Mouse (Mus musculus): Measurements from ENCODE around the gene Polr3b.

The Polr3b gene

DNA sequence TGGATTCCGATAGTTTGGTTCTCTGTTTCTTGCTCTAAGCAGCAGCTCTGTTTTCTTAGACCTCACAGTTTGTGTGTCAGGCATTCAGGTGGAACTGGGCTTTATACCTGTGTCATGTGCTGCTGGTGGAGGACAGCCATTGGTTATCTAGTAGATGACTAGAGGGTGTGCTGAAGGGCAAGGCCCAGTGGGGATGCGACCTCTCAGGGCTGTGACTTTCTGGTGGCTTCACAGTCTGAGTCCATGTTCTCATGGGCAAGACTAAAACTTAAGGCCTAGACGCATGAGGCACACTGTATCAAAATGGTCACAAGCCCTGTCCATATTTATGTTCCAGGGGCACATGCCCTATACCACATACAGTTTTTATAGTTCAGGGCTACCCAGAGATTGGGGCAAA, 37.2 kb downstream of the Polr3b start:
- in situ Hi-C loops (cut with MboI, MseI): no loop called here

DNA sequence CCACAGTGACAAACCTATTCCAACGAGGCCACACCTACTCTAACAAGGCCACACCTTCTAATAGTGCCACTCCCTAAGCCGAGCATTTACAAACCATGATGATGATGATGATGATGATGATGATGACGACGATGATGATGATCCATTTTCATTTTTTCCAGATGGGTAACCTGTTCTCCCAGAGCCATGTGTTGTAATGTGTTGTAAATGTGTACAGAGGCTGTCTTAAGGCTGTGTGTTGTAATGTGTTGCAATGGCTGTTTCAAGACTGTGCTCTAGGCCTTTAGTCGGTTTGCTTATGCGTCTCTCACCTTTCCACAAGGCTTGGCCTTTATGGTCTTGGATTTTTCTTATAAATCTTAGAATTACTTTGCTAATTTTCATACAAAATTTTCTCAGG, 40.0 kb downstream of the Polr3b start:
- in situ Hi-C loops (cut with MboI, MseI): no loop called here

DNA sequence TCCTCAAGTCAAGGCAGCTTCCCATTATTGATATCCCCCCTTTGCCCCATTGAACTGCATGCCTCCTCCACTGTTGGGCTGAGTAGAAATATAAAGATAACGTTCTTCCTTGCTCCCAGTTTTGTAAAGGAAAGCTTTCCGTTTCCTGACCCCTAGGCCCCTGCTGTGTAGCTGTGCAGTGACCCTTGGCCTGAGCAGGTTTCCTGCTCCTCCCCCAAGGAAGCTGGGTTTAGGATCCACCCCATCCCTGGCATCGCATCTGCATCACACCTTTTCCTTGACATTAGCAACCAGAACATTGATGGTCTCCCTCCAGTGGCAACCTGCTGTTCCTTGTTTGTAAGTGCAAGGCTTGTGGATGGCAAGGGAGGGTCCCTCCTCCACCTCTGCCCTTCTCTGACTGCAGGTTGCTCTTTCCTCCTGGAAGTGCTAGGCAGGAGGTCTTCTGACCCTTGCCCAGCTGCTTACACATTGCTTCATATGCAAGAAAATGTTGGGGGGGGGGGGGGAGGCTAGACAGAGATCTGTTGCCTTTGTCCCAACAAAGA, 43.7 kb downstream of the Polr3b start:
- in situ Hi-C loops (cut with MboI, MseI): no loop called here

DNA sequence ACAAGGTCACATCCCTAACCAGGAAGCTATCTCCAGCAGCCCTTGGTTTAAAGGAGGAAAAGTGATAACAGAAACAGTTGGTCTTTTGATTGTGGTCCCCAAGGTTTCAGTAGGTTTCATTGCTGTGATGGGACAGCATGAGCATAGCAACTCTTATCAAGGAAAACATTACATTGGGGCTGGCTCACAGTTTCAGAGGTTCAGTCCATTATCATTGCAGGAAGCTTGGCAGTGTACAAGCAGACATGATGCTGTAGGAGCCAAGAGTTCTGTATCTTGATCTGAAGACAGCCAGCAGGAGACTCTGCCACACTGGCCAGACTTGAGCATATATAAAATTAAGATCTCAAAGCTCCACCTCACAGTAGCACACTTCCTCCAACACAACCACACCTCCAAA, 53.6 kb downstream of the Polr3b start:
- in situ Hi-C loops (cut with MboI, MseI): no loop called here

DNA sequence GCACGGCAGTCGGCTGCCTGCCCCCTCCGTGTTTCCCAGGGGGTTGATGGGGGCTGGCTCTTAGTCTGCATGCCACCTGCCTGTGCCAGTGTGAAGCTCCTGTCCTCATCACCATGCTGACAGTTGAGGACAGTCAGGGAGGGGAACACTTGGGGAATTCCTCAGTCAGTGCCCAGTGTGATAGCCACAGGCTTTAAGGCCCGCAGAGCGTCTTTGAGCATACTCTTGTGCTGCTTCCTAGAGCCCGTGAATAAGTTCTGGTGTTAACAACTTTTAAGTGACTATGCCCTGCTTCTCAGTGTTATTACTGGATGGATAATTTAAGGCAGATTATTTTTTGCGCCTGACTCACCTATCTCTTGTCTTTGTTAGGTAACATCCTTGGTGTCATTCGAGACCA, 54.4 kb downstream of the Polr3b start:
- in situ Hi-C loops (cut with MboI, MseI): no loop called here

DNA sequence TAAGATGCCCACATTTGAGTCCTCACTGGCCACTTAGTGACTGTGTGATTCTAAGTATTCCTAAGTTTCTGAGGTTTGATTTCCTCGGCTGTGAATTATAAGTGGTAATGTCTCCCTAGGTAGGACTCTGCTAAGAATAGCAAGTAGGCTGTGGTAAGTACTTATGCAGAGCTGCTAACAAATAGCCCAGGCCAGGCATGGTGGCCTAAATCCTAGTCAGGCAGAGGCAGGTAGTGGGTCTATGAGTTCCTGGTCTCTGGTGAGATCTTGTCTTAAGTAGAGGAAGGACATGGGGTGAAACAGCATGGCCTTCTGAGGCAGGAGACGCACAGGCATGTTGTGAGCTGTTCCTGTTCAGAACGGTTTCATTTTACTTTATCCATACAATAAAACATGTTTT, 55.8 kb downstream of the Polr3b start:
- in situ Hi-C loops (cut with MboI, MseI): no loop called here

DNA sequence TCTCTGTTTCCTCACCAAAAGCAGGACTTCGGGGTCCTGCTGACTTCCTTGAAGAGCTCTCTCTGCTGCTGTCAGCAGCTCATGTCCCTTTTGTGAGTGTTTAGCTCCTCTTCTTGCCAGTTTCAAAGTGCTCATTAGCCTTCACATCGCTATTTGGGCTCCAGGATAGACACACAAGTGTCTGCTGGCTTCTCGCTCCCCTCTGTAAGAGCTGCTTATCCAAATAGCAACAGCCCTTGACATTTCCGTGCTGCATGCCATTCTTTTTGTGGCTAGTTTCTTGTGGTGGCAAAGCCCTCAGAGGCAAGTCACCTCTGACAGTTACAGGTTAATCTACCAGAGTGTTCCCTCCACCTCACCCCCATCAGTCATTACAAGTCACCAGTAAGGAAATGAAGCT, 56.3 kb downstream of the Polr3b start:
- in situ Hi-C loops (cut with MboI, MseI): no loop called here

DNA sequence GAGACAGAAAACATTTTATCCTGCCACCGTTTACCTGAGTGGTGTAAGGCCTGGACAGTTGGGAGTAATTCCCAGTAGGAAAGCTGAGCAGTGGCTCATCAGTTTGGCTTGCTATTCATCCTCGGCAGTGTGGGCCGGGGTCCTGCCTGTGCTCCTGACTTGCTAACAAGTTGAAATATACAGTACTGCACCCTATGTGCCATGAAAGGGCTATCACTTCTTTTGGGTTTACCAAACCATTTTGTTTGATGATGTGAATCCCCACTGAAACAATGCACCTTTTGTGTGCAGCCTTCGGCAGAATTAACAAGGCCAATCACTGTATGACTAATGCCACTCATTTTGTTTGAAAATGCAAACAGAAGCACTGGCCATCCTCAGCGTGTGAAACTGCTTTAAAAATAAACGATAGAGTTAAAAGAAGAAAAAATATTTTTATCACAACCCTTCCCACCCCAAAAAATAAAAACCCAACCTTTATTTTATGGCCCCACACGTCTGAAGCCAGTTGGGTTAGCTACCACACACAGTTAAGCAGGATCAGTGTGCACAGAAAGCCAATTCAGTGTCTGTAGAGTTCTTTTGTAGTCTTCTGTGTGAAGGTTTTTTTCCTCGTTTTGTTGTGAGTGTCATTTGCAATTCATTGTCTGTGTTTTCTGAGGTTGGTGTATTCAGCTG, 63.5 kb downstream of the Polr3b start:
- in situ Hi-C loops (cut with MboI, MseI): no loop called here

DNA sequence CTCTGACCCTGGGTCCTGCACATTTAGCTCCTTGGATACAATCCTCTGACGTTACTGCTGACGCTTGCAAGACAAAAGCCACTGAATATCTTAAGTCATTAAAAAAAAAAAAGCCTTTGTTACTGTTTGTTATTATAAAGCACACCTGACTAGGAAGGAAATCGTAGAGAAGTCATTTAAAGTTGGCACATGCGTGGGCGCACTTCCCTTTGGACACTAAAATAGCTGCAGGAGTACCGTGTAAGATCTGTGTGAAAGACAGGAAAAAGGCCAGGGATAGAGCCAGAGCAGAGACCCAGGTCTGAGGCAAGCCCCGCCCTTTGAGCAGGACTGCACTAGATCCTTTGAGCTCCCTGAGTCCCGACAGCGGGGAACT, 64.0 kb downstream of the Polr3b start:
- in situ Hi-C loops (cut with MboI, MseI): no loop called here

DNA sequence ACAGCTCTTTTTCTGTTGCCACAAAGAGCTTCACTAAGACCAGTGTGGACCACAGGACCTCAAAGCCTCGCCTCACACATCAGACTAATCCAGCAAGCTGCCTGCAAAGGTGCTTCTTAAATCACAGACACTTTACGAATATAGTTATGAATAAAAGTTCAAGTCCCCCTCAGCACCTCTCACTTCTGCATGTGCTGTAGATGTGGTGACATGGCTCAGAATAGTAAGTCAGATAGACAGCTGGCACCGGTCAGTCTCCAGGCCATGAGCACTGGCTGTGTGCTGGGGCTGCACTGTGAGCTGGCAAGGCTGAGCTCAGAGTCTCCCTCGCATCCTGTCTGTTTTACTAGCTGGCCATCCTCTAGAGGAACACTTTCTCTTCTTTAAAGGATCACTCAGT, 64.6 kb downstream of the Polr3b start:
- in situ Hi-C loops (cut with MboI, MseI): no loop called here

DNA sequence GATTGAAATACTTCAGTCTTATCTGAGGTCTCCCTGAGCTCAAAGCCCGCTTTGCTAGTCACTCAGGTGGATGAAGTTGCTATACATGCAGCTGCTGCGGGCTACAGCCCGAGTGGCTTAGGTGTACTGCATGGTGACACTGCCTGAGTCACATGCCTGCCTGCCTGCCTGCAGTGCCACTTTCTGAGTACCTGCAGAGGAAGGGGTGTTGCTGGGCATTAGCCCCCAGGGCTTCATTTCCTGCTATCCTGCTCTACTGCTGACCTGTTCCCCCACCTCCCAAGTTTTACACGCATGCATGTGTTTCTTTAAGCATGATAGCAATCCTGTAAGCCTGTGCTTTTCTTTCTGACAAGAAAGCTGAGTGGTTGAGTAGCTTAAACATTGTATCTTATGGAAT, 65.6 kb downstream of the Polr3b start:
- in situ Hi-C loops (cut with MboI, MseI): no loop called here

DNA sequence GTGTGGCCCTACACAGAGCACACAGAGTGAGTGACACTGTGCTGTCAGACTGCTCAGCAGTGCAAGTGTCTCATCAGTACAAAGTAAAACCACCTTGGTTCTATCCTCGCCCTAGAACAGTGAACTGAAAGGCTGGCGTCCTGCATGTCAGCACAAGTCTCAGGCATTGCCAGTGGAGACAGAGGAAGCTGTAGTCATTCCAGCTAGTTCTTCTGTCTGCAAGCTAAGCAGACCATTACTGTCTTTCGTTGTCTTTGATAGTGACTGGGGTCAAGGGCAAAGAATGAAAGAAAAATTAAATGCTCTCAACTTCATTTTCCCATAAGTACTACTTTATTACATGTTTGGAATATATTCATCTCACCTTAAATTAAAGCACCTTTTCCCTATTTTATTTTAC, 67.8 kb downstream of the Polr3b start:
- in situ Hi-C loops (cut with MboI, MseI): no loop called here

DNA sequence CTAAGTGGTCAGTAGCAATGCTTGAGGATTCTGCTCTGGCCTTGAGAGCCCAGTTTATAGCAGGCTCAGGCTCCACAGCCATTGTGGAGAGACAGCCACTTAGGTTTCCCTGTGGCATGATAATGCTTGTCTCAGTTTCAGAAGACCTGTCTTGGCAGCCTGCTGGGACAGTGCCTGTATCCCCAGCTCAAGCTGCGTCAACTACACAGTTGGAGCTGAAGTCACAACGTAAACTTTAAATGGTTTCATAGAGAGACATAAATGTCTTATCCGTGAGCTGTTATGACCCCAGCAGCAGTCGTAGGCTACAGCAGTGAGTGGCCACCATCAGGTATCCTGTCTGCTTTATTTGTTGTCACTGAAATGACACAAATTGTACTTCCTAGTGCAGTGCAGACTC, 68.7 kb downstream of the Polr3b start:
- in situ Hi-C loops (cut with MboI, MseI): no loop called here

DNA sequence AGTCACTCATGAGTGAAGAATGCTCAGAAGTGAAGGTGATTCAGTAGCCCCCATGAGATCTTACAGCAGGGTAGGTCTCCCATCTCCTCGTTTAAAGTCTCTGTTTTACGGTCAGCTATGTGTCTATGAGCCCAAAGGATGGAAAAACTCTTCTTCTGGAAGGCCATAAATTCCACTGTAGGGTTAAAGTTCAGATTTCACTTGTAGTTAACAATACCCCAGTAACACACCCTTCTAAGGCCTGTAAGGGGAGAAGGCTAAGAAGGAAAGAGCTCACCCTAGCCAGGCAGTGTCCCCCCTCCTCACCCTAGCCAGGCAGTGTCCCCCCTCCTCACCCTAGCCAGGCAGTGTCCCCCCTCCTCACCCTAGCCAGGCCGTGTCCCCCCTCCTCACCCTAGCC, 69.6 kb downstream of the Polr3b start:
- in situ Hi-C loops (cut with MboI, MseI): no loop called here

DNA sequence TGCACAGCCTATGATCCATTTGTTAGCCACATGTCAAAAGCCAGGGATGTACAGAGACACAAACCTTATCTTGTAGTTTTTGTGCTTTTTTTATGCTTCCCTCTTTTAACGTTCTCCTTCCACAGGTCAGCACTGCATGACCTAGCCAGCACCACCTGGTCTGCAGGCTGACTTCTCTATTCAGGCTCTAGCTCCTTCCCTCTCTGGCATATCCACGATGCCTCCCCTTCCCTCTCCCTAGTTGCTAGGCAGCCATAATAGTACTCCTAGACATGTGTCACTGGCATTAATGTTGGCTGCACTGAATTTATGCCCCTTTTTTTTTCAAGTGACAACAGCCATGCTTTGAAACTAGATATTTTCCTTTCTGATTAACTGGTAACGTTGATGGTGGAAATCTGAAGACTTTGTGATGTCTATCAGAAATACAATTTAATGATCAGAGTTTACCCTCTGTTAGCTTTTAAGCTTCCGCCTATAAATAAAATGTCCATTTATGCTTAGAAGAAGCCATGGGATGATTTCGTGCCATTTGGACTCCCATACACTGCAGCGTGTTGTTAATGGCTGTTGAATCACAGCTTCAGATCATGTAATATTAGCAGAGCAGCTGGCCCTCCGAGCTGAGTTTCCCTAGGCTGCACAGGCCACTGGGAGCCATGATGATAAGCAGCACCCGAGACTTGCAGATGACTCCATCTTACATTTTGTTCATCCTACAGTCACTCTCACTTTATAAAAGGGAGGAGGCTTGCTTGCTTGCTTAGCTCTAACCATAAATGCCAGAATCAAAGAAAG, 71.9 kb downstream of the Polr3b start:
- in situ Hi-C loops (cut with MboI, MseI): no loop called here

DNA sequence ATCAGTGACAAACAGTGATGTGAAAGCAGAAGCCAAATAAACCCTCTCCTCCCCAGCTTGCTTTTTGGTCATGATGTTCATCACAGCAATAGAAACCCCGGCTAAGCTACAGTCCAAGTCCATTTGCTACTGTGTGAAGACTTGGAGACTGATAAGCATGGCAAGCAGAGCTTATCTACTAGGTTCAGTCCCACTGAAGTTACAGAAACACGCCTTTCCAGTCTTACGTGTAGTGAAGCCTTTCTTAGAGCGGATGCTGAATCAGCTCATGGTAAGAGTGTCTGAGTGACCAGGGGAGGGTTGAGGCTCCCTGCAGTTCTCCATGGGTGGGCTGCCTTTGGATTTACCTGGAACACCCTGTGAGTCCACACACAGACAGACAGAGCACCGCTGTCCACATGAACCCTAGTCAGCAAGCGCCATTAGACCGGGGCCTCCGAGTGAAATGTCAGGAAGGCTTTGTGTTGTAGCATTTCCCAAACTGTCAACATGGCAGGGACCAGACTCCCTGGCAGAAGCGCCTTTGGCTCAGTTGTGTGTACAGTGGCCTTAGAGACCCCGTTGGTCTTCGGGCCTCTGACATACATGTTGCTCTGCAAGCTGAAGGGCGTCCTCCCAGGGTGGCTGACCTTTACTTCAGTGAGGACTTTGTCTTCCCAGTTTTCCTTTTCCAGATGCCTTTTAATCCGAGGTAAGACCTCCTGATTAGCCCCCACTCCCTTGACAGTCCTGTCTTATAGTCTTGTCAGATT, 78.3 kb downstream of the Polr3b start:
- in situ Hi-C loops (cut with MboI, MseI): no loop called here

DNA sequence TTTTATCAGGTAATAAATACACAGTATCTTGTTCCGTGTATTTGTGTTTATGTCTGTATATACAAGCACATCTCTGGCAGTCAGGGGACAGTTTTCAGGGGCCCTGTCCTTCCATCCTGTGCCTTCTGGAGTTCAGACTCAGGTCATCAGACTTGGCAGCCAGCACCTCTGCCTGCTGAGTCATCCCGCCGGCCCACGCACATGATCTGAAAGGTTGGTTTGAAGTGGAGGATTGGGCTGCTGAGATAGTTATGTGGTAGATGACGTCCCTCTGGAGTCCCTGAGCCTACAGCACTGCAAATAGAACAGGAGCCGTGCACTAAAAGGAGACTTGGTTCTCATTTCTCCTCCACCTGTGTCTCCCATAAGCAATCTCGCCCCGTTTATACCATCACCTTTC, 79.0 kb downstream of the Polr3b start:
- in situ Hi-C loops (cut with MboI, MseI): no loop called here

DNA sequence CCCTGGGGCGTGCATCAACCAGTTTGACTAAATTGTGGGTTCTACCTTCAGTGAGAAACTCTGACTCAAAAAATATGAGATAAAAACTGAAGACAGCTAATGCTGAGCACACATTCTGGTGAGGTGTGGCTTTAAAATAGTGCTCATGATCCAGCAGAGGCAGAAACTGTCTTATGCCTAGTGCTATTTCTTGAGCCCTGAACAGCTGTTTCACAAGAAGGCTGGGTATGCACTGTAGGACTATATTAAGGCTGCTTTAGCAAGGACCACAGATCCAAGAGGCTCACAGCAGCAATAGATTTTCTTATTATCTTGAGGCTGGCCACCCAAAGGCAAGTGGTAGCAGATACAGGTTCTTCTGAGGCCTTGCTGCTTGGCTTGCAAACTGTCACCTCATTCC, 80.0 kb downstream of the Polr3b start:
- in situ Hi-C loops (cut with MboI, MseI): no loop called here

DNA sequence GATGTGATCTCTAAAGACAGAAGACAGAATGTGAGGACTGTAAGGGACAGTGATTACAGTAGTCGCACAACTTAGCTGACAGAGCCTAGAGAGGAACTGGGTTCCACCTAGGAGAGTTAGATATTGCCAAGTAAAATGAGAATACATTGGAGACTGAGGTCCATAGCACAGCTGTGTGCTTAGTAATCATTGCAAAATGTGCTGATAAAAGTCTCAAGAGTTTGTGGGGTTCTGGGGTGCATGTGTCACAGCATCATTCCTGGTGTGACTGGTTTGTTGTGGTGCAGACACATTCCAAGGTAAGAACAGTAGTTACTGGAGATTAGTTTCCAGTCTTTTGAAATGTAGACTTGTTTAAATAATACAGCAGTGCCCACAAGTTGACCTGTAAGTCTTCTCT, 82.5 kb downstream of the Polr3b start:
- in situ Hi-C loops (cut with MboI, MseI): no loop called here

DNA sequence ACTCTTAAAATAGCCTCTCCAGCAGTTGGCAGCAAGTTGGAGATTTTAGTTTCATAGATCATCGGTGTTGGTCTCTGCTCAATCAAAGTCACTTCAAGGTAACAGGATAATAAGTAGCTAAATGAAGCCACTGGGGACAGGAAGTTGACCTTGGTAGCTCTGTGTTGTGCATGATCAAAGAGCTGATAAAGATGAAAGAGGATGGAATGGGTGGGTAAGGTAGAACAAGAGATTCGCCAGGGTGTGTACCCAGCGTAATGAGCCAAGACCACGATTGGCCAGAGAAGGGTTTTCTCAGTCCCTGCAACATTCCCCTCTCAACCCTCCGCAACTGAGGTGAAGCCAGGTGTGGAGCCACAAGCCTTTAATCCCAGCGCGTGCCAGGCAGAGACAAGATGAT, 83.1 kb downstream of the Polr3b start:
- in situ Hi-C loops (cut with MboI, MseI): no loop called here

DNA sequence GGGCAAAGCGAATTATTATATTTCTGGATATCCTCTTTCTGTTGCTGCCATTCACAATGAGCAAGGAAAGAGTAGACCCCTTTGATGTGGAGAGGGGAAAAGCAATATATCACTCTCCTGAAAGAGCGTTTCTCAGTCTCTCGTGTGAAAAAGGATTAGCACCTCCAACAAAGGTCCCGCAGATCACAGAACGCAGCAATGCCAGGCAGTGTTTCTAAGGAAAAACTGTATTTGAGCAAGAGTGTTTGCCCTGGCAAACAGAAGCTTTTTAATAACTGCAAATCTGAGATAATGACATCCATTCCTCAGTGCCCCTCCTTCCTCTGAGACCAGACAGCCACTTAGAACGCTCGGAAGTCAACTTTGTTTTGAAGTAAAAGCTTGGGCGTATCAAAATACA, 84.5 kb downstream of the Polr3b start:
- in situ Hi-C loops (cut with MboI, MseI): no loop called here

DNA sequence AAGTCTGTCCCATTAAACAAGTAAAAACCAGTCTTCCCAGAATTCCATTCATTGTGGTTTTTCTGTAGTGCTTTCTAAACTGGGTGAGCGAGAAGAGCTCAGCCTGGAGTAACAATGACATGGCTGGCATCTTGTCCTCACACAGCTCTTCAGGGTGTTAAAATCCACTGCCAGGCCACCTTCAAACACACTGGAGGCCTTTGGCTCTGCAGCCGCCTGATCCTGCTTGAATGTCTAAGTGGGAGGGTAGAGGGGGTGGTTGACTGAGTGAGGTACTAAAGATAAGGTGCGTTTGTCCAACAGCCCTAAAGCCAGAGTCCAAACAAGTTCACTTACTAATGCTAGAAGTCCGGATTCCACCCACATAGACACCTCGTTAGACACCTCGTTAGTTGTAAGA, 85.1 kb downstream of the Polr3b start:
- in situ Hi-C loops (cut with MboI, MseI): no loop called here

All from T-helper 1 cell (primary cell).